Mouse (Mus musculus) lung, postnatal 36 days (tissue): Measurements from ENCODE around the gene Ldhal6b.

ENCODE experiments used
- DNase-seq: peaks from one replicate; pipeline ENCODE4 v3.0.0; 2022; ENCODE audit warnings: mixed read lengths

The Ldhal6b gene

GRCm38 (mm10) chr17:5407030-5407429 lies 11.5 kb downstream of the Ldhal6b start:
- no peak for DNase-seq

DNA sequence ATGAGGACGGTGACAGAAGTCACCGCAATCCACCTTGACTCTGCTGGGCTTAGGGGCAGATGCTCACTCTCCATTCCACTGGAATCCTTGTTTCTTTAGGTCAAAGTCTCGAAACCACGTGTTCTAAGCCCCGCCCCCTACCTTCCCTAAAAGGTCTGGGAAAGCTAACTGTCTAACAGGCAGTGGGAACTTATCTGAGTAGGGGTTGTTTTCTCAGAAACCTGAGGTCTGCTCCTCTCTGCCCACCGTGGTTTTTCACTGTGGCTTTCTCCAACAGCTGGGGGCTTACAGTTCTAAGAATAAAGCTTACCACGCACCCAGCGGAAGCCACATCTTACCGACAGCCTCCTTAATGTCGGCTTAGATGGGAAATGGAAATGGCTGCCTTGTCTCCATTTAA lies 12.0 kb downstream of the Ldhal6b start:
- no peak for DNase-seq

DNA sequence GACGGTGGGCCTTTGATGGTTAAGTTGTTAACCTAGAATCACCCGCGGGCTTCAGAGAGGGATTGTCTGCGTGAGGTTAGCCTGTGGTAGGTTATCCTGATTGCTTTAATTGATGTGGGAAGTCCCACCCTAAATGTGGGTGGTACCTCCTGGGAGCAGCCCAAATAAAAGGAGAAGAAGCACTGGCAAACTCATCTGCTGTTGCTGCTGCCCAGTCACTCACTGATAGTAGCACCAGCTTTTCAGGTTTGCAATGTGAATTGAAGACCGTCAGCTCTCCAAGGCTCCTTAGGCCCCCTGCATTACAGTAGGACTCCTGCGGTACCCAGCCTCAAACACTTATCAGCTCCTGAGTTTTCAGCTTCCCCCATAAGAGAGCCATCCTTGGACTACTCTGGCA lies 14.7 kb downstream of the Ldhal6b start:
- DNase-seq: no peak

GRCm38 (mm10) chr17:5402624-5403023 lies 15.9 kb downstream of the Ldhal6b start:
- DNase-seq: peak; percentile 91

DNA sequence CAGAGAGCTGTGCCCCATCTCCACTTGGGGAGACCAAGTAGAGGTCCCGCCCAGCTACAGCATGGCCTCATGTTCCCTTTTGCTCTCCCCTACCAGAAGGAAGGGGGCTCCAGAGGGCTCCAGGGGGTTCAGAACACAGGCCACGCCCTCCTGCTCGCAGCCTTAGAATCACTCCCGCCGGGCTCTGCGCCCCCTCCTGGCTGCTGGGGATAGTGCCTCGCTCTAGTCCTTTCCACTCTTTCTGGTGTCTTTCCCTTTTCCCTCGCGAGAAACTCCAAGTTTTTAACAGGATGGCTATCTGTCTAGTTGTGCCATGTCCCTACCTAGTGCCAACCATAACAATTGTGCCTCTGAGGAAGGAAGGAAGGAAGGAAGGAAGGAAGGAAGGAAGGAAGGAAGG lies 16.5 kb downstream of the Ldhal6b start:
- DNase-seq: peak; percentile 75

DNA sequence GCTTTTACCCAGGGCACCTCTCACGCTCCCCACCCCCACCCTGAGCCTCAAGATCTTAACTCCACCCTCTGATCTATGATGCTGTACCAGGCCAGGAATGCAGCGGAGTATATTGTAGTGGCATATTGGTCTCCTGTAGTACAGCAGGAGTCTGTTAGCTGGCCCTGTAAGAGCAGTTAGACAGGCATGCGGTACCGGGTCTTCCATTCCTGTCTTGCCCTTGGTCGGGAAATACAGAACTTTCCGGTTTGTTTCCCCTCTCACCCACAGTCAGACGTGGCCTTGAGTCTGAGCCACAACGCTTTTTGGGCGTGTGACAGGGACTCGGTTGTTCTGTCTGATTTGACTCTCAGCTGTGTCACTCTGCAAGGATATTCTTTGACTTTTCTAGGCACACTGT lies 17.3 kb downstream of the Ldhal6b start:
- no peak for DNase-seq

DNA sequence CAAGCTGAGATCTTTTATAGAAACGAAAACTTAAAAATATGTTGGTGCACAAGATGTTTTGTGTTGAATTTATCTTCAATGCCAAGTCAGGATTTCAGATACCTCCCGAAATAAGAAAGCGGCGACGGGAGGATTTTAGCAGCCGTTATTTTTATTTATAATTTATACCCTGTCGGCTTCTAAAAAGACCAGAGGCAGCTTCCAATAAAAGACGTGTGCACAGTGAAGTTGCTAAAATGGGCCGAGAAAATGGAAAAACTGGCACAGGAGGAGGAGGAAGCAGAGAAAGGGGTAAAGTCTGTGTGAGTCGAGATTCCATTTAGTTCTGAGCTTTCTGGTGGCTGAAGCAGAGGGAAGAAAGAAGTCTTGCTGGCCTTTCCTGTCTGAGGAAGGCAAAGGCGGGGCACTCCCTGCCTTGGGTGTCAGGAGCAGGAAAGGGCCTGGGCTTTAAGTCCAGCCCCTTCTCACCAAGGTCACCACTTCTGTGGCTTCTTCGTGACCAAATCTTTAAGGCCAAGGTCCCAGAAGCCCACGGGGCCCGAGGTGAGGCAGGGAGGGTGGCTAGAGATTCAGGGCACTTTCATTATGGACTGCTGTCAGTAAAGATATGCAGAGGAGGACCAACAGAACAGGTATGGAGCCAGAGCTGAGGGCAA lies 18.0 kb downstream of the Ldhal6b start:
- DNase-seq: no peak

DNA sequence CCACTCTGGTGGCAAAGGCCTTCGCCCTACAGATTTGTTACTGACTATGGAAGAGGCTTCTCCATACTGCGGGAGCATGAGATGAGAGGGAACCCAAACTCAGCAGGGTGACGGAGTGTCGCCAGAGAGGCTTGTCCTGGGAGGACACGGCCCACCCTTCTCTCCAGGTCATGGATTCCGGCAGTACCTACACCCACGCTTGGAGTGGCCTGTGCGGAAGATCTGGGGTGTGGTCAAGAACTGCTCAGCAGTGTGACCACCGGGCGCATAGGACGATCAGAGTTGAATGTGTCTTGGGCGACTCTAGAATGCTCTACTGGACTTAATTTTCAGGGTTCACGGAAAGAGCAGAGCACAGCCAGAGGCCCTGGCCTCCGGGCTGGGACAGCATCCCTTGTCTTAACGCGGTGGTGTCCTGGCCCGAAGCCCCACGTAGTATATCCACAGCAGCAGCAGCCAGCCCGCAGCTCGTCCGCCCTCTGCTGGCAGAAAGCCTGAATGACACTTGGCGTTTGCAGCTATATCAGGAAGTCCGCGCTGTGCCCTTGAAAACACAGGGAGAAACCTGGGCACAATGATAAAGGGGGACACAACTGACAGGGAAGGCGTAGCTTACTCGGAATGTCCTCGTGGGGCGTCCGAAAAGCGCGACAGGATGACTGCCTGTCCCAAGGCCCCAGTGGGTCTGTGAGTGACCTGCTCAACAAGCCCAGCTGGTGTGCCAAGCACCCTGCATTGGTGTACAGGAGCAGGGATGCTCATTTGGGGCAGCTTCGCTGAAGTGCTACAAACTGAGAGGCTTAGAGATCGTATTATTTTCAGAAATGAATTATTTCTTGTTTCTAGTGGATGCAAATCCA lies 21.2 kb downstream of the Ldhal6b start:
- DNase-seq: peak; percentile 90

DNA sequence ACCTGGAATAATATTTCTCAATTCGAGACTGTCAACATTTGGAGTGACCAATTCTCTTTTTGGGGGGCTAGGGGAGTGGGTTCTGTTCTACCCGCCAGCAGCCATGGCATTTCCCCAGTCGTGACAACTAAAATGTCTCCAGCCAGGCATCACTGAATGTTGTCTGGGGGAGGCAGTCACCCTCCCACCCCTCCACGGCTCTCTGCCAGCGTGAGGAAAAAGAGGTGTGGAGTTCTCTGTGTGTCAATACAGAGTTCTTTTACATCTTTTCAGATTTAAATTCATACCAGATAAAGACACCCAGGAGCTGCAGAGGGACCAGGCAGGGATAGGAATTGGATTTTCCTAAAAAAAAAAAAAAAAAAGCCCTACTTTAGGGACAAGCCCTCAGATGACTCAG lies 22.4 kb downstream of the Ldhal6b start:
- no peak for DNase-seq

- DNase-seq: no peak
Observed at GRCm38 (mm10) chr17:5395454-5396205, 22.9 kb downstream of the Ldhal6b start.

- no peak for DNase-seq
Observed at GRCm38 (mm10) chr17:5390682-5391081, 27.9 kb downstream of the Ldhal6b start.

GRCm38 (mm10) chr17:5388351-5388750 lies 30.2 kb downstream of the Ldhal6b start:
- DNase-seq: no peak

- DNase-seq: no peak
Observed at GRCm38 (mm10) chr17:5386885-5387545, 31.6 kb downstream of the Ldhal6b start.

DNA sequence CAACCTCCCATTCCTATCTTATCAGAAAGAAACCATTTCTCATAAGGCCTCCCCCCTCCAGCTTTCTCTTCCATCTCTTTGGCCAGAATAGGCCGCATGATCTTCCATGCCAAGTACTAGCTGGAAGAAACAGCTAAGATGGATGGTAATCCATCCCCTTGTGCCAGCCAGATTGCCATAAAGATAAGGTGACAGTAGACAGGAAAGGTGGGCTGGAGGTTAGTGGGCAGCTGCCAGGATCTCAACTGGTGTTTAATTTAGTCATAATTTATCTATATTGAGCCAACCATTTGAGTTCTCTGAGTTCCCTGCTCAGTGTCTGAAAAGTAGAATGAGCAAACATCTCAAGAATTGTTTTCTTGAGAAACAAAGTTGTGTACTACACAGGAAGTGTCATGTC lies 32.9 kb downstream of the Ldhal6b start:
- DNase-seq: no peak

- DNase-seq: peak; percentile 60
Observed at GRCm38 (mm10) chr17:5377930-5378310, 40.6 kb downstream of the Ldhal6b start.

DNA sequence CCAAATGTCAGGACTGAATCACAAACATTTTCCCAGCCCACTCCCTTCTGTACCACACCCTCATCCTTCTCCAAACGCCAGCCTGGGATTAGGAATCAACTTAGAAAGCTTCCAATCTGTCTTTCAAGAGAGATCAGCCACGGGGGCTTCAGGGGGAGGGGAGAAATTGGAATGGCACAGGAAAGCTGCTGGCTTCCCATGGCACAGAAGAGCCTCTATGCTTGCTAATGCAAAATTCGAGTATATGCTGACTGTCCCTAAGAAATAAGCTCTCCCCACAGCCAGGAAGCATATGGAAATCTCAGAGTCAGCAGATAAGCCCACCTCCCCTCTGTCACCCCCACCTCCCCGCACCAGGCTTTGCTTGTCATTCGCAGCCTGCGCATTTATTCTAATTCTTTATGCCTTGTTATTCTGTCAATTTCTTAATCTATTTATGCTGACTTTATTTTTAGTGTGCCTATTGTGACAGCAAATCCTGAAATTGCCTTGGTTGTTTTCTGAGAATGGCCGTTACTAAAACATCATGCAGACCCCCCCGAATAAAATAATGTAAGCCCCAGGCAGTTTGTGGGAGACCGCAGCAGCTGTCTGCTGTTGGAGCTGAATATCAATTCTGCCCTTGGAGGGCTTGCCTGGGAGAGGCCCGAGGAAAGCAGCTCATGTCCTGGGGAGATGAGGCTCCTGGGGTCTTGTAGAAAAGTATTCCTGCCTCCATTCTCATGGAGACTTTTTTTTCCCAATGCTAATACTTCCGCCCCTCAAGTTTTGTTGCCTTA lies 41.2 kb downstream of the Ldhal6b start:
- DNase-seq: no peak

DNA sequence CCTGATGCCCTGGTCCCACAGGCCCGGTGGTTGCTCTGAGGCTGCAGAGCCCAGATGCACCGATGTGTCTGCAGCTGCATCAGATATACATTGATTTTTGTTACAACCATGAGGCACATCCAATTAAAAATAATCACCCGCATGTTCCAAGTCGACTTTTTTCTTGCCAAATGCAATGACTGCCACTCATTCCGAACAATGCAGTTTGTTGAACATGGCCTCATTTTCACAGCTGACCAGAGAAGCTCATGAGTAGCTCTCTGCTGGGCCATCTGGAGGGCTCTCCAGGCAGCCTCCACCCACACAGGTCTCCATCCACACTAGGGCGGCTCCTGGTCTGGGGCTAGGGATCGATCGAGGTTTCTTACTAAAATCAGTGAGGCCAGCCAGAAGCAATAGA lies 45.6 kb downstream of the Ldhal6b start:
- no peak for DNase-seq

GRCm38 (mm10) chr17:5371521-5371920 lies 47.0 kb downstream of the Ldhal6b start:
- DNase-seq: no peak

- no peak for DNase-seq
Observed at GRCm38 (mm10) chr17:5371032-5371431, 47.5 kb downstream of the Ldhal6b start.
